Mouse (Mus musculus) thymus, postnatal 36 days (tissue): ENCODE results near the gene Fam184a.
"Not testable (repeated sequence)": the region's sequence is repeated elsewhere in the genome, so short reads cannot be mapped to it uniquely, and the experiment has no call there.

Experiments
- DNase-seq, 2 experiments: peaks; one replicate each; pipeline ENCODE4 v3.0.0; 2022; ENCODE audit warnings: mixed read lengths in 2 of 2

Gene Fam184a

DNA sequence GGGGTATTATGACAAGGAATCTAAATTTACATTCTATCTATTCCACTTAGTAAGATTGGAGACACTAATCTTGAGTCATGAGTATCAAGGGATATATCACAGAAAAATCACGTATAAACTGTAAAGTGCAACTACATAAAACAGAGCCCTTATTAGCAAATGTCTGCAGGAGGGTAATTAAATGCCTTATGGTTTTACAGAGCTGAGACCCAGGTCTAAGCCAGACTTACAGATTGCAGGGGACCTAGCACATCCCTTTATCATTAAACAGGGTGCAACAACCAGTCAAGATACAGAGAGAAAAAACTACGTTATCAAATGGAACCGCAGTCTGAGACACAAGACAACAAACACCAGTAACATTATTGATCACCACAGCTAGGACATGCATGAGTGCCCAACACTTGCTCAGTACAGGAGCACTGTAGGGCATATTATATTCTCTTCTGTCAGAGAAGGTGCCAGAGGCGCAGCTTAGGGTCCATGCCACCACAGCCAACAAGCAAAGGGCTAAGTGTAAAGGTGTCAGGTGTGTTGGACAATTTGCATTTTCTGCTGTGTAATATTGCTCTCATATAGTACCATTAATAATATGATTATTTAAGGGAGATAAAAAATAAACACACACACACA, 61.9 kb downstream of the Fam184a start:
- no peak for DNase-seq

- DNase-seq, result no peak
Observed at GRCm38 (mm10) chr10:53688533-53688932, 62.4 kb downstream of the Fam184a start.

DNA sequence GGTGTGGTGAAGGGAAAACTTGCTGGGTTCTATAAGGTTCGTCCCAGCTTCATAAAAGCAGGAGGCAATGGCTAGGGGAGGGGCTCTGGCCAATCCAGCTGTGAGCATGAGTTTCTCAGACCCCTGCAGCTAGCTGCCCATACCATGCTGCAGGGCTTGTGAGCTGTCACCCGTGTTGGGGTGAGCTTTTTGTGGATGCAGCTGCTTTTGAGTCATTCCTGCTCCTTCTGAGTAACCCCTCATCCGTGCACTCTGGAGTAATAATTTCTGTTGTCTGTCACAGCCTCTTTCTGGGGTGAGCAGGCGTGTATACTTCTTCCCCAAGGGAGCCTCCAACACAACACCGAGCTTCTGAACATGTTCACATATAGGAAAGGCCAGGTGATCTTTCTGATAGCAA, 63.0 kb downstream of the Fam184a start:
- no peak for DNase-seq

GRCm38 (mm10) chr10:53685806-53686205, 65.1 kb downstream of the Fam184a start:
- DNase-seq, result no peak

DNA sequence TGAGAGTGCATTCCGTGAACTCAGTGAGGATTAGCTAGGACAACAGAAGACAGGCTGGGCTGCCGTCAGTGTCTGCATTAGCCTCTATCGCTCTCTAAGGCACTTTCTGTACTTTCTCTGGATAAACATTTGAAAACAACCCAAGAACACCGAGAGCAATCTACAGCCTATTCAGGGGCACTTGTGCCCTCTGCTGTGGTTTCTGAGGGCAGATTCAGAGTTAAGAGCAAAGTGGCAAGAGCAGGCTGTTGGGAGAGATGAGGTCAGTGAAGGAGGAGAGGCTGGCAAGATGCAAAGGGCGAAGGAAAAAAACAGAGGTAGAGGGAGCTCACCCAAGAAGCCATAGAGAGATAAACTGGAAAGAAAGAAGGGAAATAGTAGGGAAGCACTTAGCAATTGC, 67.7 kb downstream of the Fam184a start:
- no peak for DNase-seq

DNA sequence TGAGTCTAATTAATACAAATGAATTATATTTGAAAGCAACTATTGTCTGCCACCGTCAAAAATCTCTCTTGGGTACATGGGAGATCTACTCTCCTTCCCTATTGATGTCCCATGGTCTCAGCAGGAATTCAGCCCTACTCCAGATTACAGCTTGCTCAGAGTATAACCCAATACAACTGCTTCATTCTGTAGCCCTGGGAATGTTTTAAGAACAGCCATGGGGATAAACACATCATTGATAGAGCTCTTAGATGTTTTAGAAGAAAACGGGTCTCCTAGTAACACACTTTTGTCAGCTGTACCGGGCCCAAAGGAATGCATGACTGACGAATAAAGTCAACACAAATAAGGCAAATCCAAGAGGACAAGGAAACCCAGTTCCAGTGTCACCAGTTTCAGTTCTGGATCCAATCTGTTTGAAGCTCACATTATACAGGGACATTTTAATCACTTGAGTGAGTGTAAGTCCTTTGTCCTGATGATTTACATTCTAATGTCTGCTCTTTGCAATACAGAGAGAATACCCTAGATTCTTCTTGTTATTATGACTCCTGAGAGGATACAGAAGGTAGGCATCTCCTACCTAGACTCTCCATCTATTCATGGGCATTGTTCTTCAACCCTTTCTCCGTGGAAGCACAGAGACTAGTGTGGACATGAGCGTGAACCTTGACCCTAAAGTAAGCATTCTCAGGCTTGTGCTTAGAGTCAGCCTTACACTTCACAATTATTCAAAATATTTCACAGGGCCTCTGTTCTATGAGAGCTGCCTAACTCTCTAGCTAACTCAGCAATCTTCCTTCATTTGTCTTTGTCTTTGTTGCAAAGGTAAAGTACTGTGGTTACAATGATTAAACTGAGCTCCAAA, 71.0 kb downstream of the Fam184a start:
- DNase-seq, result no peak

DNA sequence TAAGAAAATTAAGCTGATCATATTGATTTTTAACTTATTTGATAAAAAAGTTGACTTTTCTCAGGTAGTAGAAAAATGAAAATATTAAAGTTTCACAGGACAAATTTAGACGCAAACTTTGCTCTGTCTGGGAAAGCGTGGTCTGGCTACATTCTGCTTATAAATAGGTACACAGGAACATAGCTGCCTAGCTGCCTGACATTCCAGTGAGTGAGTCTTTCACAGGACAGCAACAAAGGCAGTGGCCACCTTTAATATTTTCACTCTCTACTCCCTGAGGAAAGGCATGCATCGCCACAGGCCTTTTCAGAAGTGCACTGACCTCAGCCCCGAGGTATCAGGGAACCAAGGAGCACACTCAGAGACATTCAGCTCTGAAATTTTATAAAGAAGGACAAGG, 89.1 kb downstream of the Fam184a start:
- DNase-seq, result no peak

GRCm38 (mm10) chr10:53654239-53654638, 96.7 kb downstream of the Fam184a start:
- peak in 1 of 2 experiments; percentile 8 for DNase-seq

GRCm38 (mm10) chr10:53650683-53651082, 100.2 kb downstream of the Fam184a start:
- DNase-seq, result no peak

DNA sequence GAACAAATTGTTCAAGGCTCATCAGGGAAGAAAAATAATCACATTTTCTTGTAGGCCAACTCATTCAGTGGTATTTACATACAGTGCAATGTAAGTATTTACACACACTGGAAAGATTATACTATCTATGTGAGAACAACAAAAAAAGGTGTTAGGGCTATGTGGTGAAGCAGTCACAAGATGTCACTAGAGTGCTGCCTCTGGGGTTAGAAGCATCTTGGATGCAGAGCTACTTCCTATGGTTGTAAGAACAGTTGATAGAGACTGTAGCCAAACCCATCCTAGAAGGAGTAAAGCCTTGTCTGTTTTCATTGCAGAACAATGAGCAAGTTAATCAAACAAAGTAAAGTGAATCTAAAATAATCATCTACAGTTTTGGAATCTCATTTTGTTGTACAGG, 109.4 kb downstream of the Fam184a start:
- no peak for DNase-seq

DNA sequence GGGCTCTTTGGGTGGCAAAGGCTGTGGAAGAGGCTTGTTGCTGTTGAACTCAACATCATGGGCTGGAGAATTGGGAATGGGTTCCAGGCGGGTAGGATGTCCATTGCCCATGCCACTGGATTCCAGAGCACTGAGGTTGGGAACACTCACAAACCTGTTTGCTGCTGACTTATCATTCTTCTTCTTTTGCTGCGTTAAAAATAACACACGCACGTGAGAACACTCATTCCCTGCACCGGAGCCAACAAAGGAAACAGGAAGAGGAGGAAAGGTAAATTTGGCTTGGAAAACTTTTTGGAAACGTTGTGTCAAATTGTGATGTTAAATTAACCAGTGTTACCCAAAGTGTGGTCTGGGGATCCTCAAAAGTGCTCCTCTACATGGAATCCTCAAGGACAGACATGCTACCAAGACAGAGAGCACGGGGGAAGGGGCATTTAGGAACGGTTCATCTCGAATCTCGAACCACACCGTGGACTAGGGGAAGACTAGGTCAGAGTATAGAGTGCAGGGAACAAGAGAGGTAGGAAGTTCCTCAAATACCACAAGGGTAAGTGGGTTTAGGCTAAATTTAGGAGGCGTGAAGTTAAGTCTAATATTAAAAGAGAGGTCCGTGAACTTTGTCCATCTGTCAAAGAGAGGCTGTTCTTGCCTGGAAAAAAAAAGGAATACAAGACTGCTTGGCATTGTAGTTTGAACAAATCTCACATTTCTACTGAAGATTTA, 115.5 kb downstream of the Fam184a start:
- no peak for DNase-seq

DNA sequence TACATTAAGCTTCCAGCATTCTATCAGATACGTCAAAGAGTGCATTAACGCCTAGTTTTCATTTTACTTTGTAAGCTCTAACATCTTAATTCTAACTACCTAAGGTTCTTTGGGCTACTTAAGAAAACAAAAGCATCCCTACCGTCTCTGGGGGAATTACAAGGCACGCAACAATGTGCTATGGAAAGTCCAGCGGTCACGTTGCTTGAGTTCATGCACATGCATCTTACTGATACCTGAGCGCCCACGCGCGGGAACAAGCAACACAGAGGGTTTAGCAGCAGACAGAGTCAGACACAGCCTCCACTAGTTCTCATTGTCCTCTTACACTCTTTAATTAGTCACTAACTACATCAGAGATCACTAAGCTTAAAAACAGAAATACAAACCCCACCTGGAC, 116.8 kb downstream of the Fam184a start:
- no peak for DNase-seq

DNA sequence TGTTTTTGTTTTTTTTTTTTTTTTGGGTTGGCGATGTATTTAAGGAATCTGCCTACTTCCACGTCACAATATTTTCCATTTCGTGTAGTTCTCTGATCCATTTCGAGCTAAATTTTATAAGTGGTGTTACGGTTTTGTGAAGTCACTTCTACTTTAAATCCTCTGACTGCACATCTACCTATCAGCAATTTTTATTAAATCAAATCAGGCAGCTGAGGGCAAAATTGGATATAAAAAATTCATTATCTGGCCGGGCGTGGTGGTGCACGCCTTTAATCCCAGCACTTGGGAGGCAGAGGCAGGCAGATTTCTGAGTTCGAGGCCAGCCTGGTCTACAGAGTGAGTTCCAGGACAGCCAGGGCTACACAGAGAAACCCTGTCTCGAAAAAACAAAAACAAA, 120.6 kb downstream of the Fam184a start, which contains the start of gene Mcm9:
Mcm9 (minus strand) TSS at position 101 of the 400 bp plus-strand sequence.
- not testable (repeated sequence) for DNase-seq

DNA sequence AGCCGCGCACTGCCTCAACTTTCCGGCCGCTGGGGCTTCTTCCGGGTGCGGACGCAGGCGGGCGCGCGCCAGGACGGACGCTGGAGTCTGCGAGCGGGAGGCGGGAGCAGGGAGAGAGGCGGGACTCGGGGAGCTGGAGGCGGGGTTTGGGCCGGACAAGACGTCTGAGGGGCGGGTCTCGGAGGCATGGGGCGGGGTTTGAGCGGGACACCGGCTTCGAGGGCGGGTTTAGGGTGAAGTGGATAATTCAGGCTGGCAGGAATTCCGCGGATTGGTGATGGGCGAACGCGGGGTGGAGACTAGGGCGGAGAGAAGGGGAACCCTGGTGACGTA, 121.0 kb downstream of the Fam184a start:
- peak; percentile 95 for DNase-seq

GRCm38 (mm10) chr10:53629247-53629917, 121.5 kb downstream of the Fam184a start:
- peak; percentile 95 to 96 for DNase-seq

- DNase-seq, result no peak
Observed at GRCm38 (mm10) chr10:53615850-53616616, 134.9 kb downstream of the Fam184a start.

GRCm38 (mm10) chr10:53613955-53614354, 137.0 kb downstream of the Fam184a start:
- DNase-seq, result no peak

- no peak for DNase-seq
Observed at GRCm38 (mm10) chr10:53612172-53612571, 138.8 kb downstream of the Fam184a start.

DNA sequence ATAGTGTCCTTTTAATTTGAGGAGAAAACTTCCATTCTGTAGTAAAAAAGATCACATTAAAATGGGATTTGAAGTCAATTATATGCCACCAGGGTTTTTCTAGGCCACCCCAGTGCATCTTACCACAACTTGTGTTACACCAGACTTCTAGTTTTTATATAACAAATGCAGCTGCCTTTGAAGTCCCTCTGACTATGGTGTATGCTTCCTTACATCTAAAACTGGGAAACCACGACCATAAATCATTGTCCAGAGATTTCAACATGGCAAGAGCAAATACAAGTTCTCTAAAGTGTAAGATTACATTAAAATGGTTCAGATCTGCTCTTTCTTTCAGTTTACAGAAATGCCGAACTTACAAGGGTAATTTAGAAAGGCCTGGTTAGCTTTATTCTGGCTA, 142.6 kb downstream of the Fam184a start:
- DNase-seq, result no peak

DNA sequence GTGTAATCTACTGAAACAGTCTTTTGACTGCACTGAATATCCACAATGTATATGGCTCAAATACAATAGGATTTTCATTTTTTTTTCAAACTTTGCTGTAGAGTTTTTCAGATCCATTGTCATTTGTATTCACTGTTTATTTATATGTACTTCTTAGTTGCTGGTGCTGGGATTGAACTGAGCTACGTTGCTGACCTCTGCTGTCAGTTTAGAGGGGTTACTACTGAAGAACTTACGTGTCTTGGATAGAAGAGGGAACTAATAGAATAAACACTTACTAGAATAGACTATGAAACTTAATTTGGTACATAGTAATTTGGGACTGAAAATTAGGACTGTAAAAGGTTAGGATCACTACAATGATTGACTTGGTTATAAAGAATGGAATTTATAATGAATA, 145.6 kb downstream of the Fam184a start:
- DNase-seq, result no peak

- no peak for DNase-seq
Observed at GRCm38 (mm10) chr10:53598821-53599220, 152.1 kb downstream of the Fam184a start.
